Mouse (Mus musculus) limb, embryonic 14.5 days (tissue): ENCODE measurements around the gene Amfr. TPM values are rescaled to one million over a fixed set of nuclear protein-coding genes. Genes with fewer than 3 reads are reported as not detected.

Experiments
- ATAC-seq: fragments of 200-750 bp; cut with Nextera tagmentation; 2 replicates; pipeline ENCODE4 v1.8.0; 2017; ENCODE audit warnings: low read depth, moderate number of reproducible peaks, moderate TSS enrichment; ENCODE audit not compliant: low FRiP score
- DNase-seq: peaks from one replicate; pipeline ENCODE4 v3.0.0-alpha.2; 2015; ENCODE audit warnings: low spot score
- H3K27ac ChIP-seq: fragments of 300-500 bp; sonication (generic); replicated peaks from 2 replicates; pipeline ENCODE4 v1.5.1; 2014; ENCODE audit warnings: low read depth, mild to moderate bottlenecking, low read length, moderate library complexity, mixed read lengths
- H3K27me3 ChIP-seq: fragments of 300-500 bp; sonication (generic); 2 replicates; pipeline ENCODE4 v1.6.1; 2014; ENCODE audit warnings: low read length, mixed read lengths; ENCODE audit not compliant: control insufficient read depth, insufficient read depth
- H3K36me3 ChIP-seq: fragments of 300-500 bp; sonication (generic); 2 replicates; pipeline ENCODE4 v1.6.1; 2014; ENCODE audit warnings: mild to moderate bottlenecking, low read length, moderate library complexity, mixed read lengths; ENCODE audit not compliant: control insufficient read depth, insufficient read depth
- H3K4me1 ChIP-seq: fragments of 300-500 bp; sonication (generic); 2 replicates; pipeline ENCODE4 v1.6.1; 2014; ENCODE audit warnings: antibody characterized with exemption, low read length, mixed read lengths; ENCODE audit not compliant: control insufficient read depth, insufficient read depth
- H3K4me2 ChIP-seq: fragments of 300-500 bp; sonication (generic); replicated peaks from 2 replicates; pipeline ENCODE4 v1.6.1; 2014; ENCODE audit warnings: low read depth, mild to moderate bottlenecking, low read length, moderate library complexity; ENCODE audit not compliant: severe bottlenecking
- H3K4me3 ChIP-seq: fragments of 300-500 bp; sonication (generic); replicated peaks from 2 replicates; pipeline ENCODE4 v1.5.1; 2014; ENCODE audit warnings: low read length
- H3K9ac ChIP-seq: fragments of 300-500 bp; sonication (generic); 2 replicates; pipeline ENCODE4 v1.6.1; 2014; ENCODE audit warnings: mild to moderate bottlenecking, low read depth, low read length, moderate library complexity; ENCODE audit not compliant: severe bottlenecking
- H3K9me3 ChIP-seq: fragments of 300-500 bp; sonication (generic); 2 replicates; pipeline ENCODE4 v1.6.1; 2016; ENCODE audit warnings: low read length; ENCODE audit not compliant: control insufficient read depth
- POLR2A ChIP-seq: fragments of 200-500 bp; IDR thresholded peaks from 2 replicates; pipeline ENCODE4 v1.8.0; 2012; ENCODE audit warnings: inconsistent platforms, mild to moderate bottlenecking, moderate library complexity, borderline replicate concordance; ENCODE audit not compliant: insufficient read depth, insufficient read length; ENCODE audit errors: extremely low read depth
- WGBS: fragments of 180-500 bp; shearing (Covaris S2); extraction: QIAGEN DNeasy Blood & Tissue Kit; methylation state at CpG from one replicate; pipeline ENCODE4 v1.1.7; 2014; 5-methylcytosine and 5-hydroxymethylcytosine counted together
- polyA plus RNA-seq, 2 experiments: library from polyadenylated mRNA; depleted of rRNA in 1 of 2; stranded (reverse) in 1 of 2; unstranded in 1 of 2; fragments of >200 nt; fragmentation: Nextera tagmentation in 1 of 2; extraction: Ambion mirVana in 1 of 2; gene quantifications; 2 replicates each; pipeline versions ENCODE4 v1.2.1 to v1.2.3; 2012 to 2014

Amfr gene
- polyA plus RNA-seq, 2 experiments: 56.2 to 56.9 TPM

GRCm38 (mm10) chr8:93976446-93977211 is 36.0 kb downstream of the Amfr start:
- no peaks in the 10 kb centered on the region for H3K9me3 ChIP-seq
- no peak overlapping the region for H3K4me3 ChIP-seq
- WGBS: 88% methylated on average over 6 of the region's 6 CpGs
- no peak overlapping the region for H3K27ac ChIP-seq
- H3K4me2 ChIP-seq: no peak overlapping the region
- ATAC-seq (no peak), DNase-seq (no peak)
- H3K4me1 ChIP-seq: no peaks in the 10 kb centered on the region
- peaks cover 94% of the 10 kb centered on the region for H3K36me3 ChIP-seq
- TF ChIP-seq POLR2A: no peak
- no peak overlapping the region for H3K9ac ChIP-seq
- H3K27me3 ChIP-seq: no peaks in the 10 kb centered on the region

GRCm38 (mm10) chr8:93975358-93975757 is 37.3 kb downstream of the Amfr start:
- no peak for TF ChIP-seq POLR2A
- Histone ChIP-seq H3K4me2 (no peak overlapping the region), H3K9me3 (no peaks in the 10 kb centered on the region), H3K4me1 (no peaks in the 10 kb centered on the region), H3K4me3 (no peak overlapping the region), H3K27me3 (no peaks in the 10 kb centered on the region), H3K27ac (no peak overlapping the region), H3K36me3 (peaks cover 94% of the 10 kb centered on the region), H3K9ac (no peak overlapping the region)
- 98% methylated on average over 2 of the region's 2 CpGs for WGBS
- ATAC-seq (no peak), DNase-seq (no peak)

GRCm38 (mm10) chr8:93974602-93975186 is 37.9 kb downstream of the Amfr start:
- H3K36me3 ChIP-seq: peaks cover 91% of the 10 kb centered on the region
- TF ChIP-seq POLR2A: no peak
- H3K27me3 ChIP-seq: no peaks in the 10 kb centered on the region
- H3K9ac ChIP-seq: no peak overlapping the region
- ATAC-seq (no peak), DNase-seq (no peak)
- no peaks in the 10 kb centered on the region for H3K9me3 ChIP-seq
- no peak overlapping the region for H3K4me3 ChIP-seq
- 87% methylated on average over 11 of the region's 11 CpGs for WGBS
- no peaks in the 10 kb centered on the region for H3K4me1 ChIP-seq
- H3K27ac ChIP-seq: no peak overlapping the region
- no peak overlapping the region for H3K4me2 ChIP-seq

GRCm38 (mm10) chr8:93973831-93974375 is 38.7 kb downstream of the Amfr start:
- no peak overlapping the region for H3K27ac ChIP-seq
- no peak overlapping the region for H3K4me3 ChIP-seq
- no peak overlapping the region for H3K4me2 ChIP-seq
- peaks cover 83% of the 10 kb centered on the region for H3K36me3 ChIP-seq
- H3K27me3 ChIP-seq: no peaks in the 10 kb centered on the region
- no peak for DNase-seq
- 93% methylated on average over 13 of the region's 13 CpGs for WGBS
- H3K9me3 ChIP-seq: no peaks in the 10 kb centered on the region
- no peaks in the 10 kb centered on the region for H3K4me1 ChIP-seq
- TF ChIP-seq POLR2A: no peak
- no peak for ATAC-seq
- no peak overlapping the region for H3K9ac ChIP-seq

GRCm38 (mm10) chr8:93972971-93973734 is 39.5 kb downstream of the Amfr start:
- Histone ChIP-seq H3K4me1 (no peaks in the 10 kb centered on the region), H3K36me3 (peaks cover 75% of the 10 kb centered on the region), H3K4me2 (no peak overlapping the region), H3K9ac (no peak overlapping the region), H3K4me3 (no peak overlapping the region), H3K27me3 (no peaks in the 10 kb centered on the region), H3K9me3 (no peaks in the 10 kb centered on the region), H3K27ac (no peak overlapping the region)
- DNase-seq (peak; percentile 11), ATAC-seq (no peak)
- TF ChIP-seq POLR2A: no peak
- 82% methylated on average over 14 of the region's 14 CpGs for WGBS
